Mouse (Mus musculus): ENCODE results near the gene 4930516K23Rik.

4930516K23Rik gene

DNA sequence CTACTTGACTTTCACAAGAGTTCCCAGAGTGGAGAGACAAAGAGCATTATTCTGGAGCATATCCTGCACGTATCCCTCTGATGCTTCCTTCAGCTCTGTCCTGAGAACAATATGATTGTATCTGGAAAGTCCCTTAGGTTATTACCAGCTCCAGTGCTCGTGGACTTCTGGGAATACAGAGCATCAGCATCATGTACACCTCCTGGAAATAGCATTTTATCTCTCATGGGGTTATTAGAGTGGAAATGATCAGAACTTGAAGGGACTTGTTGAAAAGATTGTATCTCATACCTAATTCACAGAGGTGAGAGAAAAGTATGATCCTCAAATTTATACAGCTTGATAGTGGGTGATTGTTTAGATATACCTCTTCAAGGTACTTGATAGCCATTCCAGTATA lies at the start of gene 4930516K23Rik:
Gene 4930516K23Rik, minus strand, starts transcription at position 101 of the 400 bp plus-strand sequence.
- ATAC-seq (ENCODE audit: low TSS enrichment): no peak

DNA sequence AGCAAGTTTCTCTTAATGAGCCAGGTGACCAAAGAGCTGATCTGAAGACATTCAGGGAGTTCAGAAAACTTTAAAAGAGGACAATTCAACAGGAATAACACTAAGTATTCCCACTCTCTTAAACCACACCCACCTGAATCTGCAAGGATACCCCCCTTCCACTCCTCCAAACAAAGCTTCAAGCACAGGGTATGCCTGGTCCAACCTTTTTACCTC lies 43.4 kb upstream of the 4930516K23Rik start, which contains the start of gene Olfr646:
Gene Olfr646, plus strand, starts transcription at position 117 of the 216 bp plus-strand sequence.
- no peak for ATAC-seq (ENCODE audit: low TSS enrichment)

DNA sequence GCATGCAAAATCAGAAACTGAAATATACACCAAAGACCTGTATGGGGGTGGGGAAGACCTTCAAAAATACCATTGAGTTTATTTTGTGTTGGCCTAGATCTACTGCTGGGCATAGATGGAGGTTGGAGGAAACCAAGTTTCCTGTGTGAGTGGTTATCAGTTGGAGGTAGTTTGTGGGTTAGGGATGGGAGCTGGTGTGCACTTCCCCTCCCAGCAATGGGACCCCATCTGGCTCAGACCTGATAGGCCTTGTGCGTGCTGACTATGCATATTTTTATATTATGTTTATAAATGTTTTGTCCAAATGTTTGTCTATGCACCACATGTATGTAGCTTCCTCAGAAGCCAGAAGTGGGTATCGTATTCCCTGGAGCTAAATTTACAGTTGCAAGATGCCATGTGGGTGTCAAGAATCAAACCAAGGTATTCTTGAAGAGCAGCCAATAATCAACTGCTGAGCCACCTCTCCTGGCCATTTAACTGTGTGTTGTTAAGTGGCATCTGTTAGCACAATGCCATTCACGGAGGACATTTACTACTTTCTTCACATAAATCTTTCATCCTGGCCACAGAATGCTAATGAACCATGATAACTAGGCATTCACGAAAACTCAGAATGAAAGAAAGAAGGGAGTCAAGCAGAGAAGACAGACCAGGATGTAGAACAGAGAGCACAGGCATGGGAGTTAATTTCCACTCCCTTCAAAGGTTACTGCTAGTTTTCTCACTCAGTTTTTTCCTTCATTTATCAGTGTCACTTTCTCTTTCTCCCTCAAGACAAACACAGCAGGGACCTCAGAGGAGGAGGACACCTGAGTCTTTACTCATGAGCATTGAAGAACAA lies 42.9 kb upstream of the 4930516K23Rik start:
- ATAC-seq (ENCODE audit: low TSS enrichment): no peak

DNA sequence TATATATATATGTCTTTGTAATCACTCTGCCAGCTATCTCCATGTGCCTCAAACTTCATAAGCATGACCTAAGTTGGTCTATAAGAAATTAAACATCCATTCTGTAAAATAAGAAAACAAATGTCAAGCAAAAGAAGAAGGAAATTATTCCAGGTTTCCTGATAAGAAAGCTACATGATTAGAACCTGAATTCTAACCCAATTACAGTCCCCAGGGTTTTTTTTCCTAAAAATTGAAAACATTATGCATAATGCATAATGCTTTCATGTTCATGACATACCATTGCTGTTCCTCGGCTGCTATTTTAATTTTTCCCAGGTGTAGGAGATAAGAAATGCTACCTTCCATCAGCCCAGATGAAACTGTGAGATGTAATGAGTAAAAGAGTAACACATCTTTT lies 24.1 kb upstream of the 4930516K23Rik start, which contains the start of gene Olfr645:
Gene Olfr645, minus strand, starts transcription at position 101 of the 400 bp plus-strand sequence.
- ATAC-seq (ENCODE audit: low TSS enrichment): no peak

DNA sequence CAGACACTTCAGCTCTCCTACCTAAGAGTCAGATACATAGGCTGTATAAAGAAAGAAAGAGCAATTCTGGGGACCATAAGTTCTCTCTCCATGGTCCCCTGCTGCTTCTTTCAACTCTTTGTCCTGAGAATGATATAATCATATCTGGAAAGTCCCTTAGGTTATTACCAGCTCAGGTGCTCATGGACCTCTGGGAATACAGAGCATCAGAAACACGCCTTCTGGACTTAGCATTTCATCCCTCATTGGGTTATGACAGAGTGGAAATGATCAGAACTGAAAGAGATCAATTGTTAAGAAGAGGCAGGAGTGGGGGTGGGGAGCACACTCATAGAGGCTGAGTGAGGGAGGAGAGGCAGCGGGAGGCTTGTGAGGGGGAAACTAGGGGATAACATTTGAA lies 10.5 kb upstream of the 4930516K23Rik start, which contains the start of gene Olfr644:
Gene Olfr644, minus strand, starts transcription at position 101 of the 400 bp plus-strand sequence.
- ATAC-seq (ENCODE audit: low TSS enrichment): no peak

DNA sequence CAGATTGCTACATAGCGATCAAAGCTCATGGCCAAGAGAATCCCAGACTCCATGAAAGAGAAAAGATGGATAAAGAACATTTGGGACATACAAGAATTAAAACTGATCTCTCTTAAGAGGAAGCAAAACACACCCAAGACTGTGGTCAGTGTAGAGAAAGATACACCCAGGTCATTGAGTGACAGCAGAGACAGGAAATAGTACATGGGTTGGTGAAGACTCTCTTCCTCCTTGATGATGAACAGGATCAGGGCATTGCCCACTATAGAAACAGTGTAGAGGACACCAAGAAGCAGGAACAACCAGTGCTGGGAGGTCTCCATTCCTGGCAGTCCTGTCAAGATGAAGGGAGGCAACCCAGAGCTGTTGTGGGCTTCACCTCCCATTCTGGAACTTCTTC lies 2.0 kb downstream of the 4930516K23Rik start:
- ATAC-seq (ENCODE audit: low TSS enrichment): no peak

DNA sequence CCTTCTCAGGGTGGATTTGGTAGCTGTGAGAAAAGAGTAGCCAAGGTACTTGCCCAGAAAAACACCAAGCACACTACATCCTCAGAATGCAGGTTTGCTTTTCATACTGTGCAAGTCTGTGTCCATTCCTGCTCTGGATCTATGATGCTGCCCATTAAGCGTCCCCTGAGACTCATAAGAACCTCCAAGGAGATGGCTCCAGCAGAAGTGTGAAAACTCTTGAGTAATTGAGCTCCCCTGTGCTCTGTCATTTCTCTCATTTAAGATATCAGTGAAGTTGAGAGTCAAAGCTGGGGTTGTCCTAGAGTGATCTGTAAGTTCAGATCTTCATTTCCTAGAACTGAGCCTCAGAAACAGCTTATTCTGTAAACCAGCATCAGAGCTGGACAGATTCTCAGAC lies 8.7 kb downstream of the 4930516K23Rik start, which contains the start of gene Olfr642:
Gene Olfr642, minus strand, starts transcription at position 101 of the 400 bp plus-strand sequence.
- no peak for ATAC-seq (ENCODE audit: low TSS enrichment)

DNA sequence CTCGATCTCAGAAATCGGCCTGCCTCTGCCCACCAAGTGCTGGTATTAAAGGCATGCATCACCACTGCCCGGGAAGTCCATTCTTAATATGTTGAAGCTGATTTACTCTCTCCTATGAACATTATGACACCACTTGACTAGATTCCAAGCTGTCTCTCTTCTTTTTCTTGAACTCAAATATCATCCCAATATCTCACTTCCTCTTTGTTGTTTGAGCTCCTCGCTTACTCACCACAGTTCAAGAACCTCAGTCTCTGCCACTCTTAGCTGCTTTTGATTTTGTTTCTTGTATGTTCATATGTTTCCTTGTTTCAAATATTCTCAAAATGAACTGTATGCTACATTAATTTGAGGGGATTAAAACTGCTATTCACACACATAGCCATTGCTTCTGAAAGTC lies 10.5 kb downstream of the 4930516K23Rik start:
- ATAC-seq (ENCODE audit: low TSS enrichment): no peak

DNA sequence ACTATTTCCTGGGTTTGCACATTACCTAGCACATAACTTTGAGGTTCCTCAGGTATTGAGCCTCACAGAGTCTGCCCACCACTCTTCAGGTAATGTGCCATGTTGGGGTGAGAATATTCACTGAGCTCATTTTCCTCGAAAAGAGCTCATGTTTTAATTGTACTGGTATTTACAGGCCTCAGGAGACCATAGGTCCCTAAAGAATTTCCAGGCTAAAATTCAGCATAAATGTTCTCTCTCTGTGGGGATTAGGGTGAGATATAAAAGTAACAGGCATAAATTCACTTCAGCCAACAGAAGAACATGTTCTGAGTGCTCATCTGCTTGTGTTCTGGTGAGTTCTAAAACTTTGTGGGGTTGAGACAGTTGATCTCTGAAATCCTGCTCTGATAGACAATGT lies 26.1 kb downstream of the 4930516K23Rik start, which contains the start of gene Olfr641:
Gene Olfr641, plus strand, starts transcription at position 301 of the 400 bp plus-strand sequence.
- no peak for ATAC-seq (ENCODE audit: low TSS enrichment)

DNA sequence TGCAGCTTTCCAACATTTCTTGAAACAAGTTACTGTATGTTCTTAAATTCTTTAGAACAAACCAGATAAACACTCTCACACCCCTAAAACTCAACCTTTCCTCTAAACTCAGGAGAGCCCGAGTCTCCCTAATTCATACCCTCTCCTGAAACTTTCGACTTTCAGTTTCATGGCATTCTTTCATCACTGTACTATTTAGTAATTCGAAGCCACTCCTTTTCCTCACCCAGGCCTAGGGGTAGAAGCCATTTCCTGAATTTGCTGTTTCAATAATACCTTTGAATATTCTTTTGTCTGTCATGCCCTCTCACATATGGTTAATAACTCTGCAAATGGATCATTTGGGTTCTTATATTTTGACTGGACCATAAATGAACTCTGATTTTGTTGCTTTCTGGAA lies 34.3 kb downstream of the 4930516K23Rik start:
- ATAC-seq (ENCODE audit: low TSS enrichment): no peak

DNA sequence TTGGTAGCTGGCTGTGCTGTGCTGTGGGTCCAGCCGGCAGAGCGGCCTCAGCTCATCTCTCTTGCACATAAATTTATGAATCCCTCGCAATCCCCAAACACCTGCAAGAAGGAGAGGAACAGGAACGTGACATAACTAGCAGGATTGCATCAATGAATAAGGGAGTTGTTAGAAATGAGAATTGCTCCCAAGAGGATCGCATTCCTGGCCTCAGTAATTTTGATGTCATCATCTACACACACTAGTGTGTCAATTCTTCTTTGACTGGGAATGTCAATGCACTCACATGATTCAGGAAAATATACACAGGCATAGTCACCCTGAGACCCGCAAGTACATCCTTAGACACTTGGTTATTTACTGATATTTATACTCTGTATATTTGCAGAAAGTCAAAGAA lies 35.8 kb downstream of the 4930516K23Rik start, which contains the start of gene Olfr640:
Gene Olfr640, minus strand, starts transcription at position 101 of the 400 bp plus-strand sequence.
- ATAC-seq (ENCODE audit: low TSS enrichment): no peak

DNA sequence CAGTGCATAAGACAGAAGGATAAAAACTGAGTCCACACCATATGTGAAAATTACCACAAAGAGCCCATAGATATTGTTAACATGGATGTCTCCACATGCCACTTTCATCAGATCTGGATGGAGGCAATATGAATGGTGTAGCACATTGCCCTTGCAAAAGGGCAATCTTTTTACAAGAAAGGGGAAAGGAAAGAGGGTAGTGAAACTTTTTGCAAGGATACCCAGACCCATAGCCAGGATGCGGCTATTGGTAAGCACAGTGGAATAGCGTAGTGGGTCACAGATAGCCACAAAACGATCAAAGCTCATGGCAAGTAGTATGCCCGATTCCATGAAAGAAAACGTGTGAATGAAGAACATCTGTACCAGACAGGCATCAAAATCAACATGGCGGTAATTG lies 39.6 kb downstream of the 4930516K23Rik start:
- ATAC-seq (ENCODE audit: low TSS enrichment): no peak

DNA sequence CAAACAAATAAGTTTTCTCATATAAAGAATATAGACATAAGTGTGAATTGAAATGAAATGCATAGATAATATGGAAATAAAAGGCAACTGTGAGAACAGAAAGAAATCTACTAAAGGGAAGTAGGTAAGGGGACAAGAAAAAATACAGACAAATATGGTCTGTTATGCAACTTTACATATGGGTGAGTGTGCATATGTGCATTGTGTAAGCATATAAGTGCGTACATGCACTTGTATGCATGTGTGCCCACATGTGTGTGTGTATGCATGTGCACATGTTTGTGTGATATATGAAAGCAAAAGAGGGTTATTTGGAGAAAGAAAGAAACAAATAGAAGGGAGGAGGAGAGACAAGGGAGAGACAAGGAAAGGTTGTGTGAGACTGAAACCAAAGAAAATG lies 42.3 kb downstream of the 4930516K23Rik start:
- no peak for ATAC-seq (ENCODE audit: low TSS enrichment)

DNA sequence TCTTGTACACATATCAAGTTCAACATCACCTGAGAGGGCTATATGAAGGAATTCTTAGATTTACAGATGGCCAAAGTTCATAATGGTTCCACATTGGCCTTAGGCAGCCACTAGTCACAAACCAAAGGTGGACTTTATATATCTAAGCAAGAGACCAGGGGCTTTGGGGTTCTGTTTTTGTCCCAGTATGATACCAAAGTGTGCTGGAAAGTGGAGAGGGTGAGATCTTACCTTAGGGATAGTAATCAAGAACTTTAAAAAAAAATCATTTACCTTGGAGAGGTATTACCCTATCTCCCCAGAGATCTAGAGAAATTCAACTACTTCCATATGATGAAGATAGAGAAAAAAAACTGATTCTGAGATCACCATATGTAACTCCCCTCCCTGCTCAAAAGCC lies 44.0 kb downstream of the 4930516K23Rik start, which contains the start of gene Olfr639:
Gene Olfr639, minus strand, starts transcription at position 101 of the 400 bp plus-strand sequence.
- ATAC-seq (ENCODE audit: low TSS enrichment): no peak

Data from frontal cortex, adult (tissue).